Mouse (Mus musculus) C2C12 (cell line): Measurements from ENCODE around the gene Mecr.

Source experiments
- CEBPB ChIP-seq: IDR thresholded peaks from one replicate; pipeline ENCODE4 v1.6.1; 2011; ENCODE audit warnings: low read depth, mild to moderate bottlenecking, control low read depth, moderate library complexity
- CTCF ChIP-seq: IDR thresholded peaks from one replicate; pipeline ENCODE4 v1.5.1; 2011; ENCODE audit not compliant: control insufficient read depth, insufficient read depth, insufficient read length
- FOSL1 ChIP-seq: IDR thresholded peaks from one replicate; pipeline ENCODE4 v1.8.0; 2011; ENCODE audit warnings: mild to moderate bottlenecking, low read length; ENCODE audit not compliant: poor library complexity, insufficient read depth, severe bottlenecking
- MAX ChIP-seq: IDR thresholded peaks from one replicate; pipeline ENCODE4 v1.6.1; 2011; ENCODE audit warnings: mild to moderate bottlenecking, control low read depth
- MYOD1 ChIP-seq: IDR thresholded peaks from one replicate; pipeline ENCODE4 v1.6.1; 2011; ENCODE audit warnings: low read depth; ENCODE audit not compliant: control insufficient read depth, insufficient read length
- MYOG ChIP-seq: IDR thresholded peaks from one replicate; pipeline ENCODE4 v1.6.1; 2011; ENCODE audit not compliant: control insufficient read depth, insufficient read length; ENCODE audit errors: extremely low read depth
- USF1 ChIP-seq: IDR thresholded peaks from one replicate; pipeline ENCODE4 v1.6.1; 2011; ENCODE audit warnings: low read depth, mild to moderate bottlenecking, control low read depth, moderate library complexity

GRCm38 (mm10) chr4:131883571-131883970 is 40.3 kb downstream of the Mecr start:
- TF ChIP-seq CTCF (no peak), CEBPB (no peak), MAX (no peak), USF1 (no peak), FOSL1 (no peak), MYOD1 (no peak), MYOG (no peak)
